Mouse (Mus musculus) embryonic facial prominence, embryonic 15.5 days (tissue): ENCODE results near the gene Flt3l. TPM values are rescaled to one million over a fixed set of nuclear protein-coding genes. Genes with fewer than 3 reads are reported as not detected.

Experiments used
- ATAC-seq: fragments of 200-750 bp; cut with Nextera tagmentation; 2 replicates; pipeline ENCODE4 v1.8.0; 2017; ENCODE audit warnings: low read depth, moderate TSS enrichment; ENCODE audit not compliant: insufficient number of reproducible peaks, low FRiP score, low TSS enrichment
- H3K27ac ChIP-seq: fragments of 300-500 bp; sonication (generic); replicated peaks from 2 replicates; pipeline ENCODE4 v1.5.1; 2015; ENCODE audit warnings: mild to moderate bottlenecking, inconsistent platforms
- H3K27me3 ChIP-seq: fragments of 300-500 bp; sonication (generic); 2 replicates; pipeline ENCODE4 v1.6.1; 2015; ENCODE audit warnings: inconsistent platforms
- H3K36me3 ChIP-seq: fragments of 300-500 bp; sonication (generic); 2 replicates; pipeline ENCODE4 v1.6.1; 2015; ENCODE audit warnings: mild to moderate bottlenecking, inconsistent platforms
- H3K4me1 ChIP-seq: fragments of 300-500 bp; sonication (generic); 2 replicates; pipeline ENCODE4 v1.6.1; 2015; ENCODE audit warnings: inconsistent platforms
- H3K4me2 ChIP-seq: fragments of 300-500 bp; sonication (generic); replicated peaks from 2 replicates; pipeline ENCODE4 v1.6.1; 2015; ENCODE audit warnings: mild to moderate bottlenecking, inconsistent platforms
- H3K4me3 ChIP-seq: fragments of 300-500 bp; sonication (generic); replicated peaks from 2 replicates; pipeline ENCODE4 v1.5.1; 2015; ENCODE audit warnings: mild to moderate bottlenecking, inconsistent platforms
- H3K9ac ChIP-seq: fragments of 300-500 bp; sonication (generic); 2 replicates; pipeline ENCODE4 v1.6.1; 2015; ENCODE audit warnings: inconsistent platforms
- H3K9me3 ChIP-seq: fragments of 300-500 bp; sonication (generic); replicated peaks from 2 replicates; pipeline ENCODE4 v1.6.1; 2016; ENCODE audit warnings: inconsistent platforms
- WGBS: fragments of 180-500 bp; shearing (Covaris S2); methylation state at CpG from one replicate; pipeline ENCODE4 v1.1.7; 2015; 5-methylcytosine and 5-hydroxymethylcytosine counted together
- polyA plus RNA-seq: library from polyadenylated mRNA; unstranded; fragments of >200 nt; fragmentation: Nextera tagmentation; extraction: Ambion mirVana; gene quantifications from 2 replicates; pipeline ENCODE4 v1.2.1, GENCODE M21; 2015

Gene Flt3l
- 2.6 and 3.4 TPM in 2 replicates for polyA plus RNA-seq

DNA sequence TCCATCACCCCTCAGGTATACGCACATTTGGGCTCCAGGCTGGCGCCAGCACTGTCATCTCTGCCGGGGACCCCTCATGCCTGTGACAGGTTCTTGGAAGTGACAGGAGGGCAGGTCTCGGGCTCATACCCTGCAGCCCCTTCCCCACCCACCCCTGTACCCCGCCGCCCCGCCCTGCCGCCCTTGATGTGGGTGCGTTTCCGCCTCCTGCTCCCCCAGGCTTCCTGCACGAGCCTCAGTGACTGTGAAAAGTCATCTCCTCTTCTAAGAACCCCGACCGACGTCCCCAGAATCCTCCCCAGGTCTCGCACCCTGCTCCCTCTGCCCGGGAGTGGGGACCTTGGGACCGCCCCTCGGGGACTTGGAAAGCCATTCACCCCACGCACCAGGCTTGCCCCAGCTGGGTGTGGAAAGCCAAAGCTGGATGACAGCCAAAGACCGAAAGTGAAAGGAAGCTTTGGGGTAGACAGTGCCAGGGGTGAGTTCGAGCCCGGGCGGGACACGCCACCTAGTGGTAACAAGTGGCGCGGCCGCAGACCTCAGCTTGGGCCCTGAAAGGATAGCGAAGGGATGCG is at the start of gene Flt3l, which contains the start of gene Gm45713:
Gene Flt3l (minus strand): TSS at position 440 of the 575 bp plus-strand sequence.
Gene Gm45713 (minus strand): TSS at position 239 of the 575 bp plus-strand sequence.
- WGBS, result 2% methylated on average over 29 of the region's 29 CpGs
- Histone ChIP-seq H3K27me3 (no peaks in the 10 kb centered on the region), H3K4me3 (peak within 1 kb of the TSS; percentile 60), H3K9ac (peak within 1 kb of the TSS; percentile 68), H3K4me2 (peak within 1 kb of the TSS; percentile 84), H3K4me1 (peaks cover 10% of the 10 kb centered on the region; the same call in 1 of the 2 replicates), H3K9me3 (no peaks in the 10 kb centered on the region), H3K27ac (no peak within 1 kb of the TSS), H3K36me3 (no peaks in the 10 kb centered on the region)
- ATAC-seq, result peak; percentile 81

DNA sequence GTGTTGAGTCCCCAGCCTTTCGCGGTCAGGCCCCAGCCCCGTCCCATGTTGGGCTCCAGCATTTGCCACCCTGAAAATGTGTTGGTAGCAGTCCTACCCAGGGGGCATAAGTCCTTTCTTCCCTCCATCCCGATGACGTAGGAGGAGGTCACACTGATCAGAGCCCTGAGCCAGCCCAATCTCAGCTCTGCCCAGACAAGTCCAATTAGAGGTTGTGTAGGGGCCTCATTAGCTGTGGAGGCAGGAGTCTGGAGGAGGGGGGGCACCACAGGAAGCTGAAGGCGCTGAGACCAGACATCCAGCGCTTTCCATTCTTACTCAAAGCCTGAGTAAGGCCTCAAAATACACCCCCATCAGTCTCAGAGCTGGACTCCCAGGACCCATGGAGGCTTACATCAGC is 49.7 kb upstream of the Flt3l start:
- H3K4me2 ChIP-seq, result no peak overlapping the region
- no peak overlapping the region for H3K27ac ChIP-seq
- peaks cover 15% of the 10 kb centered on the region for H3K4me1 ChIP-seq
- peaks cover 87% of the 10 kb centered on the region for H3K27me3 ChIP-seq
- no peak overlapping the region for H3K9ac ChIP-seq
- no peak overlapping the region for H3K4me3 ChIP-seq
- H3K36me3 ChIP-seq, result no peaks in the 10 kb centered on the region
- ATAC-seq, result no peak
- H3K9me3 ChIP-seq, result no peaks in the 10 kb centered on the region
- 46% methylated on average over 7 of the region's 7 CpGs for WGBS

DNA sequence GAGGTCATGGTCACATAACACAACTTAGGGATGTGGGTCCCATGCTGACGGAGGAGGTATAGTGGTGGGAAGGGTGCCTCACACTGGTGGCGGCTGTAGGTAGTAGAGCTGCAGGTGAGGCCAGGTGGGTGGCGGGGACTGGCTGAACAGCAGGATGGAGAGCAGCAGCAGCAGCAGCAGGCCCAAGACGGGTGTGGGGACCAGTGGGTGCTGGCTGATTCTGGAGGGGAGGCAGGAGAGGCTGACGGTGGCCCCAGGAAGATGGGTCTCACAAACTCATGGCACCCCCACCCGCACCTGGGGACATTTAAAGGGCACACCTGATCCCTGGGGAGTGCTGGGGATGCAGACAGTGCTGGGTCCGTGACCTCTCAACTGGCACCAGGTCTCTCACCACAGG is 47.4 kb upstream of the Flt3l start:
- no peak for ATAC-seq
- 65% methylated on average over 7 of the region's 7 CpGs for whole genome bisulfite sequencing
- Histone ChIP-seq H3K9ac (no peak overlapping the region), H3K27ac (no peak overlapping the region), H3K27me3 (peaks cover 94% of the 10 kb centered on the region), H3K4me2 (no peak overlapping the region), H3K4me1 (peaks cover 15% of the 10 kb centered on the region), H3K36me3 (no peaks in the 10 kb centered on the region), H3K9me3 (no peaks in the 10 kb centered on the region), H3K4me3 (no peak overlapping the region)

- ATAC-seq, result no peak
Observed at GRCm38 (mm10) chr7:45182606-45183005, 46.4 kb upstream of the Flt3l start.

GRCm38 (mm10) chr7:45182199-45182601 is 46.0 kb upstream of the Flt3l start:
- H3K4me2 ChIP-seq, result peak overlapping the region; percentile 53
- no peak overlapping the region for H3K9ac ChIP-seq
- H3K9me3 ChIP-seq, result no peaks in the 10 kb centered on the region
- peaks cover 99% of the 10 kb centered on the region for H3K27me3 ChIP-seq
- peak; percentile 81 for ATAC-seq
- under 1% methylated on average over 34 of the region's 34 CpGs for WGBS
- no peak overlapping the region for H3K27ac ChIP-seq
- H3K36me3 ChIP-seq, result no peaks in the 10 kb centered on the region
- peaks cover 15% of the 10 kb centered on the region for H3K4me1 ChIP-seq
- H3K4me3 ChIP-seq, result peak overlapping the region; percentile 31

More at GRCm38 (mm10) chr7:45182606-45183005, 46.4 kb upstream of the Flt3l start:
- Histone ChIP-seq H3K4me3 (peak overlapping the region; percentile 31), H3K27me3 (peaks cover 97% of the 10 kb centered on the region), H3K9me3 (no peaks in the 10 kb centered on the region), H3K9ac (no peak overlapping the region), H3K27ac (no peak overlapping the region), H3K36me3 (no peaks in the 10 kb centered on the region), H3K4me2 (peak overlapping the region; percentile 53), H3K4me1 (peaks cover 15% of the 10 kb centered on the region)
- 14% methylated on average over 11 of the region's 11 CpGs for WGBS

GRCm38 (mm10) chr7:45181540-45181939 is 45.3 kb upstream of the Flt3l start:
- Histone ChIP-seq H3K4me2 (peak overlapping the region; percentile 53; the same call in 1 of the 2 replicates), H3K27ac (no peak overlapping the region), H3K4me3 (peak overlapping the region; percentile 12), H3K36me3 (no peaks in the 10 kb centered on the region), H3K9me3 (no peaks in the 10 kb centered on the region), H3K4me1 (peaks cover 15% of the 10 kb centered on the region), H3K9ac (no peak overlapping the region), H3K27me3 (peaks cover 99% of the 10 kb centered on the region)
- no peak for ATAC-seq
- WGBS, result 3% methylated on average over 35 of the region's 35 CpGs

- Histone ChIP-seq H3K27me3 (peaks cover 100% of the 10 kb centered on the region), H3K4me3 (peak within 1 kb of the TSS; percentile 12), H3K4me1 (peaks cover 21% of the 10 kb centered on the region), H3K9ac (no peak within 1 kb of the TSS), H3K27ac (no peak within 1 kb of the TSS), H3K4me2 (peak within 1 kb of the TSS; percentile 53; the same call in 1 of the 2 replicates), H3K36me3 (no peaks in the 10 kb centered on the region), H3K9me3 (no peaks in the 10 kb centered on the region)
- 17% methylated on average over 20 of the region's 20 CpGs for WGBS
- no peak for ATAC-seq
Observed at GRCm38 (mm10) chr7:45180896-45181477, 44.8 kb upstream of the Flt3l start, which contains the start of gene Pth2. TSS of gene Pth2 (plus strand) at chr7:45180995.

DNA sequence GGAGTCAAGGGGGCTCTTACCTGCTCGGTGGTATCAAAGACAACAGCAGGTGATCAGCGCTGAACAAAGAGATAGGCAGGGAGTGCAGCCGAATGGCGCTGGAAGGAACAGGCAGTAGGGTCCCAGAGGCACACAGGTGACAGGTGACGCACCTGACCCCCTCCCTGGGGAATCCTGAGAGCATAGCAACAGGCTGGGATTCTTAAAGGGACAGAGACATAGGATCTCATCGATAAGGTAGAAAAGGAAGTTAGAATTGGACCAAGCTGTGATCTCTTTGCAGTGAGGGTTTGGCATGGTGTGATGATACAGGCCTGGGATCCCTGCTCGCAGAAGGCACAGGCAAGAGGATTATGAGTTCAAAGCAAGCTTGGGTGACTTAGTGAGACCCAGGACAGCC is 43.2 kb upstream of the Flt3l start, which contains the start of gene Gfy:
Gene Gfy (minus strand): TSS at position 101 of the 400 bp plus-strand sequence.
- H3K27ac ChIP-seq, result no peak within 1 kb of the TSS
- H3K9me3 ChIP-seq, result no peaks in the 10 kb centered on the region
- ATAC-seq, result no peak
- H3K4me2 ChIP-seq, result no peak within 1 kb of the TSS
- H3K36me3 ChIP-seq, result no peaks in the 10 kb centered on the region
- H3K4me3 ChIP-seq, result no peak within 1 kb of the TSS
- H3K27me3 ChIP-seq, result peaks cover 100% of the 10 kb centered on the region
- H3K9ac ChIP-seq, result no peak within 1 kb of the TSS
- H3K4me1 ChIP-seq, result peaks cover 31% of the 10 kb centered on the region
- WGBS, result 23% methylated on average over 7 of the region's 7 CpGs

GRCm38 (mm10) chr7:45178550-45178949 is 42.3 kb upstream of the Flt3l start:
- no peaks in the 10 kb centered on the region for H3K9me3 ChIP-seq
- H3K4me3 ChIP-seq, result no peak overlapping the region
- H3K27me3 ChIP-seq, result peaks cover 98% of the 10 kb centered on the region
- H3K9ac ChIP-seq, result no peak overlapping the region
- H3K27ac ChIP-seq, result no peak overlapping the region
- H3K4me2 ChIP-seq, result no peak overlapping the region
- ATAC-seq, result no peak
- H3K4me1 ChIP-seq, result peaks cover 32% of the 10 kb centered on the region
- 21% methylated on average over 7 of the region's 7 CpGs for WGBS
- H3K36me3 ChIP-seq, result no peaks in the 10 kb centered on the region

GRCm38 (mm10) chr7:45176356-45176755 is 40.1 kb upstream of the Flt3l start:
- Histone ChIP-seq H3K9ac (no peak overlapping the region), H3K36me3 (no peaks in the 10 kb centered on the region), H3K4me1 (peaks cover 20% of the 10 kb centered on the region), H3K27ac (no peak overlapping the region), H3K4me3 (peak overlapping the region; percentile 23), H3K27me3 (peaks cover 92% of the 10 kb centered on the region), H3K4me2 (peak overlapping the region; percentile 47), H3K9me3 (no peaks in the 10 kb centered on the region)
- no peak for ATAC-seq
- 1% methylated on average over 31 of the region's 31 CpGs for WGBS

DNA sequence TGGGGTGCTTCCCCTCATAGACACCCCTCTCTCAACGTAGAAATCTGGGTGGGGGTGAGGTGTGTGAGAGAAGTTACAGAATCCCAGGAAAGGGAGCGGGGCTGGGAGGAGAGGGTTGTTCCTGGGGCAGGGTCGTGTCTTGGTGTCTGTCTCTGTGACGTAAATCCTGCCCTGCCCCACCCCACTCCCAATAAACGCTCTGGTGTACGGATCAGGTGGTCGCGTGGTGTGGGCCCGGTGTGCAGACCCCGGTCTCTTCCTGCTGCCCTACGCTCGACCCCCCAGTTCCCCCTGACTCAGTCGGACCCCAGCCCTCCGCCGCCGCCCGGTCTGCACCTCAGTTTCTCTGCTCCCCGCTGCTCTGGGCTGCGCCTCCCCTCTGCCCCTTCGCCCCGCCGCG is 39.7 kb upstream of the Flt3l start:
- Histone ChIP-seq H3K27ac (no peak overlapping the region), H3K4me3 (peak overlapping the region; percentile 23), H3K9ac (no peak overlapping the region)

More for the DNA sequence above, 39.7 kb upstream of the Flt3l start:
- Histone ChIP-seq H3K4me2 (peak overlapping the region; percentile 47), H3K9me3 (no peaks in the 10 kb centered on the region), H3K36me3 (no peaks in the 10 kb centered on the region), H3K27me3 (peaks cover 92% of the 10 kb centered on the region), H3K4me1 (peaks cover 18% of the 10 kb centered on the region)
- ATAC-seq, result no peak
- 4% methylated on average over 23 of the region's 23 CpGs for whole genome bisulfite sequencing
